Mouse (Mus musculus): ENCODE results near the gene Creb5.
A peak's percentile ranks its signal among the peaks of the same experiment; 100 is the strongest.

Gene Creb5

GRCm38 (mm10) chr6:53545989-53546388, 258.9 kb downstream of the Creb5 start:
- DNase-seq (ENCODE audit: low spot score): no peak

- no peak for DNase-seq (ENCODE audit: low spot score)
These were observed 261.2 kb downstream of the Creb5 start for GRCm38 (mm10) chr6:53548236-53548635.

GRCm38 (mm10) chr6:53549409-53549808, 262.3 kb downstream of the Creb5 start:
- no peak for DNase-seq (ENCODE audit: low spot score)

- peak; percentile 52 for DNase-seq (ENCODE audit: low spot score)
These were observed 269.0 kb downstream of the Creb5 start for GRCm38 (mm10) chr6:53556050-53556449.

GRCm38 (mm10) chr6:53560928-53561327, 273.9 kb downstream of the Creb5 start:
- DNase-seq (ENCODE audit: low spot score): no peak

GRCm38 (mm10) chr6:53562586-53562985, 275.5 kb downstream of the Creb5 start:
- DNase-seq (ENCODE audit: low spot score): no peak

GRCm38 (mm10) chr6:53563546-53564185, 276.6 kb downstream of the Creb5 start:
- DNase-seq (ENCODE audit: low spot score): no peak

- no peak for DNase-seq (ENCODE audit: low spot score)
These were observed 282.4 kb downstream of the Creb5 start for GRCm38 (mm10) chr6:53569436-53569835.

GRCm38 (mm10) chr6:53570906-53571305, 283.8 kb downstream of the Creb5 start:
- DNase-seq (ENCODE audit: low spot score): no peak

GRCm38 (mm10) chr6:53571571-53572122, 284.6 kb downstream of the Creb5 start:
- DNase-seq (ENCODE audit: low spot score): no peak

- no peak for DNase-seq (ENCODE audit: low spot score)
These were observed 285.4 kb downstream of the Creb5 start for GRCm38 (mm10) chr6:53572456-53572855.

- peak; percentile 81 for DNase-seq (ENCODE audit: low spot score)
These were observed 286.1 kb downstream of the Creb5 start for GRCm38 (mm10) chr6:53572979-53573710.

- DNase-seq (ENCODE audit: low spot score): no peak
These were observed 286.6 kb downstream of the Creb5 start for GRCm38 (mm10) chr6:53573711-53574065.

GRCm38 (mm10) chr6:53574097-53574496, 287.0 kb downstream of the Creb5 start:
- no peak for DNase-seq (ENCODE audit: low spot score)

GRCm38 (mm10) chr6:53575191-53575590, 288.1 kb downstream of the Creb5 start:
- no peak for DNase-seq (ENCODE audit: low spot score)

- no peak for DNase-seq (ENCODE audit: low spot score)
These were observed 288.8 kb downstream of the Creb5 start for GRCm38 (mm10) chr6:53575836-53576235.

- DNase-seq (ENCODE audit: low spot score): no peak
These were observed 289.8 kb downstream of the Creb5 start for GRCm38 (mm10) chr6:53576841-53577240.

- DNase-seq (ENCODE audit: low spot score): no peak
These were observed 290.7 kb downstream of the Creb5 start for GRCm38 (mm10) chr6:53577776-53578175.

- DNase-seq (ENCODE audit: low spot score): no peak
These were observed 293.3 kb downstream of the Creb5 start for GRCm38 (mm10) chr6:53580346-53580745.

- no peak for DNase-seq (ENCODE audit: low spot score)
These were observed 296.3 kb downstream of the Creb5 start for GRCm38 (mm10) chr6:53583234-53583875.

GRCm38 (mm10) chr6:53584718-53585405, 297.8 kb downstream of the Creb5 start:
- no peak for DNase-seq (ENCODE audit: low spot score)

GRCm38 (mm10) chr6:53589746-53590145, 302.7 kb downstream of the Creb5 start:
- DNase-seq (ENCODE audit: low spot score): no peak
